Mouse (Mus musculus) liver, postnatal 0 days (tissue): ENCODE data around the gene Dact3. TPM values are rescaled to one million over a fixed set of nuclear protein-coding genes. Genes with fewer than 3 reads are reported as not detected.
A peak's percentile ranks its signal among the peaks of the same experiment; 100 is the strongest.

ENCODE experiments used
- ATAC-seq: fragments of 200-750 bp; cut with Nextera tagmentation; 2 replicates; pipeline ENCODE4 v1.8.0; 2017; ENCODE audit warnings: mild to moderate bottlenecking, moderate library complexity
- DNase-seq: peaks from one replicate; pipeline ENCODE4 v3.0.0-alpha.2; 2016
- H3K27ac ChIP-seq: fragments of 300-500 bp; sonication (generic); 2 replicates; pipeline ENCODE4 v1.5.1; 2014; ENCODE audit warnings: antibody characterized with exemption, moderate library complexity, mild to moderate bottlenecking, low read depth
- H3K27me3 ChIP-seq: fragments of 300-500 bp; sonication (generic); 2 replicates; pipeline ENCODE4 v1.6.1; 2014; ENCODE audit warnings: low read length, control low read depth, mixed read lengths; ENCODE audit not compliant: insufficient read depth
- H3K36me3 ChIP-seq: fragments of 300-500 bp; sonication (generic); replicated peaks from 2 replicates; pipeline ENCODE4 v1.6.1; 2014; ENCODE audit warnings: mild to moderate bottlenecking, control low read depth, low read length, moderate library complexity, mixed read lengths; ENCODE audit not compliant: insufficient read depth
- H3K4me1 ChIP-seq: fragments of 300-500 bp; sonication (generic); 2 replicates; pipeline ENCODE4 v1.6.1; 2014; ENCODE audit warnings: antibody characterized with exemption, mild to moderate bottlenecking, control low read depth; ENCODE audit not compliant: insufficient read depth
- H3K4me2 ChIP-seq: fragments of 300-500 bp; sonication (generic); 2 replicates; pipeline ENCODE4 v1.6.1; 2014; ENCODE audit warnings: low read depth, mild to moderate bottlenecking, low read length, moderate library complexity, mixed read lengths
- H3K4me3 ChIP-seq: fragments of 300-500 bp; sonication (generic); 2 replicates; pipeline ENCODE4 v1.5.1; 2014; ENCODE audit warnings: low read depth, low read length
- H3K9ac ChIP-seq: fragments of 300-500 bp; sonication (generic); replicated peaks from 2 replicates; pipeline ENCODE4 v1.6.1; 2014; ENCODE audit warnings: mild to moderate bottlenecking, moderate library complexity
- H3K9me3 ChIP-seq: fragments of 300-500 bp; sonication (generic); 2 replicates; pipeline ENCODE4 v1.6.1; 2016; ENCODE audit warnings: mild to moderate bottlenecking, control low read depth, low read length, mixed read lengths
- CTCF ChIP-seq: sonication (generic); IDR thresholded peaks from 2 replicates; pipeline ENCODE4 v1.5.1; 2016; ENCODE audit warnings: antibody characterized with exemption, low read depth
- EP300 ChIP-seq: IDR thresholded peaks from 2 replicates; pipeline ENCODE4 v1.6.1; 2016; ENCODE audit warnings: antibody characterized with exemption, low read depth, mild to moderate bottlenecking
- WGBS: fragments of 180-500 bp; shearing (Covaris S2); extraction: QIAGEN DNeasy Blood & Tissue Kit; methylation state at CpG from one replicate; pipeline ENCODE4 v1.1.7; 2014; ENCODE audit not compliant: insufficient replicate concordance; 5-methylcytosine and 5-hydroxymethylcytosine counted together
- polyA plus RNA-seq: library from polyadenylated mRNA; unstranded; fragments of >200 nt; fragmentation: Nextera tagmentation; extraction: Ambion mirVana; gene quantifications from 2 replicates; pipeline ENCODE4 v1.2.1, GENCODE M21; 2015

Dact3 gene
- polyA plus RNA-seq, 1 experiment from 2014 or later: 0.09 TPM

DNA sequence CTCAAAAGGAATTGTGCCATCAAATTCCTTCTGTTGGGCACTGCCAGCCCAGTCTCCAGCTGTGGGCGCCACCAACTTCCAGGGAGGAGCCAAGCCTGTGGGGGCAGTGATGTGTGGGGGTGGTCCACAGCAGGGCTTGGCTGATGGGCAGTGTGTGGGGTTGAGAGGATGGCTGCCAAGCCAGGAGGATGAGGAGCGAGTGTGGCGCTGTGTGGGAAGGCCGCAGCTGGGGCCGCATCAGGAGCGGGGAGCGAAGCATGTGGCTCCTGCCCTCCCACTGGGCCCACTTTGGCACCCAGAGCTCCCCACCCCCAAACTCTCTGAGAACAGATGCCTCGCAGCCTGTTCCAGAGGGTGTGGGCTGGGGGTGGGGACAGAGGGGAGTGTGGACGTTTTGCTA, 42.9 kb downstream of the Dact3 start:
- Histone ChIP-seq H3K27ac (no peak overlapping the region), H3K9ac (no peak overlapping the region), H3K4me1 (peaks cover 31% of the 10 kb centered on the region), H3K36me3 (peaks cover 64% of the 10 kb centered on the region), H3K27me3 (no peaks in the 10 kb centered on the region), H3K4me3 (no peak overlapping the region), H3K4me2 (no peak overlapping the region), H3K9me3 (no peaks in the 10 kb centered on the region)
- no peak for DNase-seq
- 86% methylated on average over 9 of the region's 9 CpGs for WGBS
- no peak for TF ChIP-seq CTCF
- no peak for TF ChIP-seq EP300
- ATAC-seq: no peak

DNA sequence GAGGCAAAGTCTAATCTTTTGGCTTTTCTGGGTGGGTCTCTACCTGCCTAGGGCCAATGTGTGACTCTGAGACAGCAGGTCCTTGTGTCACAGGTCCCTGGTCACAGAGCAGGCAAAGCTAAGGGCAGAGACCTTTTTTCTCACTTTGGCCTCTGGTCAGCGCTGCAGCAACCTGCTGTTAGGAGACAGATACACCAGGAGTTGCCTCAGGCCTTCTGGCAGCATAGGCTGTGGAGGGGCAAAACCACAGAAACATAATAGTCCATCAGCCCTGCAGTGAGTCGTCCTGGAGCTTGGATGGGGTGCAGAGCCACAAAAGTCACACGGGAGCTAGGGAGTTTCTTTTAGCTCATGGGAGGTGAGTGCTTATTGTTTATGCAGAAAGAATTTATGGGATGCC, 43.6 kb downstream of the Dact3 start:
- no peak overlapping the region for H3K4me3 ChIP-seq
- no peak overlapping the region for H3K9ac ChIP-seq
- DNase-seq (no peak), ATAC-seq (no peak)
- peaks cover 31% of the 10 kb centered on the region for H3K4me1 ChIP-seq
- no peak overlapping the region for H3K27ac ChIP-seq
- peaks cover 64% of the 10 kb centered on the region for H3K36me3 ChIP-seq
- no peak overlapping the region for H3K4me2 ChIP-seq
- H3K27me3 ChIP-seq: no peaks in the 10 kb centered on the region
- WGBS: 91% methylated on average over 3 of the region's 3 CpGs
- no peak for TF ChIP-seq CTCF
- TF ChIP-seq EP300: no peak
- no peaks in the 10 kb centered on the region for H3K9me3 ChIP-seq

DNA sequence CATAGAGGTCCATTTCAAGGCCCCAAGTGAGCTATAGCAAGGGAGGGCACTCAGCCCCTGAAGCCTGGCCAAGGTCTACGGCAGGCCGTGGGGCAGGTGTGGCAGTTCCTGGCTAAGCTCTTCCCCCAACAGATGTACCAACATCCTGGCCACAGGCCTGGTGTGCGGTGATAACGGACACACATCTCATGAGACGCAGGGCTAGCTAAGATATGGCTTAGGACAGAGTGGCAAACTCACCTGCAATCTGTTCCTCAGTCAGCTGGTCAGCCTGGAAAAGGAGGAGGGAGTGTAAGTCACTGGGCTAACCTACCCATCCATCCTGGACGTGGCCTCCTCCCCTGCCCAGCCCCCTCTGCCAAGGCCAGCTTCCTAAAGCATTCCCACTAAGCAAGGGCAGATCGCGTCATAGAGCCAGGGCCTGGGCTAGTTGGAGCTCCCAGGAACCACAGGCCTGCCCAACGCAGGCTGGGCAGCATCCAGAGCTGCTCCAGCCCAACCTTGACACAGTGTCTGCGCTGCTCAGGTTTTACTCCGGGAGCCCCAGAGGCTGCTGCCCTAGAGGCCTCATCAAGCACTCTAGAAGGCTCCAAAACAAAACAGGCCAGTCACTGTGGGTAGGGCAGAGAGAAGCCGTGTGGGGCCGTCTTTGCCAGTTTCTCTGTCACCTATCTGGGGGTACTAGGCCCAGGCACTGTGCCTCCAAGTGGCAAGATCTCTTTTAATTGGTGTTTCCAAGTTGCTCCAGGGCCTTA, 44.5 kb downstream of the Dact3 start:
- no peak for ATAC-seq
- Histone ChIP-seq H3K4me1 (peaks cover 31% of the 10 kb centered on the region), H3K9ac (no peak overlapping the region), H3K36me3 (peaks cover 58% of the 10 kb centered on the region), H3K27ac (peak overlapping the region; percentile 45; the same call in 1 of the 2 replicates), H3K4me3 (no peak overlapping the region), H3K4me2 (peak overlapping the region; percentile 18; the same call in 1 of the 2 replicates), H3K9me3 (no peaks in the 10 kb centered on the region), H3K27me3 (no peaks in the 10 kb centered on the region)
- DNase-seq: peak; percentile 52
- WGBS: 64% methylated on average over 13 of the region's 13 CpGs
- TF ChIP-seq EP300: peak; percentile 80
- no peak for TF ChIP-seq CTCF

DNA sequence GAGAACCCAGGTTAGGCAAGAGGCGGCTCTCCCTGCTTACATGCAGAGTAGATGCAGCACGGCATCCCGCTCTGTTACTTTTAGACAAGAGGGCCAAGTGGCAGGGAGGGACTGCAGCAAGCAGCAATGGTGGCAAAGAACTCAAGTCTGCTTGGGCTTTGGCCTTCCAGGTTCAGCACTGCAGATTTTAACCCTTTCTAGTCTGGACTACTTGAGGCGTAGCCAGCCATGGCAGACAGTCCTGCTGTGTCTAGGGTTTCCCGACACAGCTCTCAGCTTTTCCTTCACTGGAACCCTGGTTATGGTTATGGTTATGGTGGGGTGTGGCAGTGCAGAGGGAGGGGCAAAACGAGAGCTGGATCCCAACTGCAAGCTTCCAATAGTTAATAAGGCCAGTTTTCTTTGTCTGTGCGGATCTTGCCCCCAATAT, 45.0 kb downstream of the Dact3 start:
- H3K4me1 ChIP-seq: peaks cover 34% of the 10 kb centered on the region
- DNase-seq: no peak
- no peak overlapping the region for H3K9ac ChIP-seq
- H3K4me2 ChIP-seq: no peak overlapping the region
- H3K9me3 ChIP-seq: no peaks in the 10 kb centered on the region
- no peak for TF ChIP-seq EP300
- TF ChIP-seq CTCF: no peak
- H3K4me3 ChIP-seq: no peak overlapping the region
- H3K36me3 ChIP-seq: peaks cover 53% of the 10 kb centered on the region
- WGBS: 86% methylated on average over 7 of the region's 7 CpGs
- no peak for ATAC-seq
- H3K27me3 ChIP-seq: no peaks in the 10 kb centered on the region
- H3K27ac ChIP-seq: no peak overlapping the region

DNA sequence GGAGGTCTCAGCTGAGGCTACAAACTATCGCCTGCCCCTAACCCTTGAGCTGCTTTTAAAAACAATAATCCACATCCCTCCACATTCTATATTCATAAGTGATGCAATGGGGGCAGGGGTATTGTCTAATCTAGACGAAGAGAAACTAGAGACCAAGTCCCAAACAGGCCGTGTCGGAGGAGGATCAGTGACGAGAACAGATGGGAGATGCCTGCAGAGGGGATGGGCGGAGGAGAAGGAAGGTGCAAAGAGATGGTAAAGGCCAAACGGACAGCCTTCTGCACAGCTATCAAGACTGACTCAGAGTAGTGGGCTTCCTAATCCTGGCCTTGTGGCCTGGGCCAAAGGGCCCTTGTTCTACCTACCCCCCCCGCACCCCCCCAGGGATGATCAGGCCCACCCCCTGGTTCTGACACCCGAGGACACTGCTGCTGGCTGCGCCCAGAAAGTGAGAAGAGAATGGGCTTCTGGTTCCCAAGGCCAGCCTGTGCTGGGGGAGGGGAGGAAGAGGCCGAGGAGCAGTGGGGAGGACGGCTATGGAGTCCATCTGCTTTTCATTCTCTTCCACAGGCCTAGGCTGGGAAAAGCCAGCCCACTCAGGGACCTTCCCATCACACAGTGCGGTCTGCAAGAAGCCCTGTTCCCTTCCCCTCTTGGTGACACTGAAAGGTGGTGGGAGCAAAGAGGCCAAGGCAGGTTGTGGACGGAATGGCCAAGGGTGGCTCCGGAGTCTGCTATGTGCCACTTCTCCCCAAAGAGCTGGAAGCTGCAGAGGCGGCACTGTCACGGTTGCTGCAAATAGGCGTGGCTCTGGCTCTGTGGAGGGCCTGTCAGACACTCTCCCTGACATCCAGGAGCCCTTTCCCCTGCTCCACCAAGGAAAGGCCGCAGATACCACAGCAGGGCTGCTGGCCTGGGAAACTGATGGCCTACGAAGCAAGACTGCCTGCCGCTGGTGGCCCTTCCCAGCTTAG, 46.0 kb downstream of the Dact3 start:
- 71% methylated on average over 21 of the region's 21 CpGs for WGBS
- Histone ChIP-seq H3K27ac (0 out of 2 replicates have a peak overlapping the region, but pooled peaks have one; percentile 92), H3K9ac (peak overlapping the region; percentile 94), H3K4me3 (peak overlapping the region; percentile 94; the same call in 1 of the 2 replicates), H3K9me3 (no peaks in the 10 kb centered on the region), H3K27me3 (no peaks in the 10 kb centered on the region), H3K36me3 (peaks cover 45% of the 10 kb centered on the region), H3K4me1 (peaks cover 34% of the 10 kb centered on the region), H3K4me2 (peak overlapping the region; percentile 99)
- no peak for ATAC-seq
- TF ChIP-seq CTCF (no peak), EP300 (no peak)
- no peak for DNase-seq

DNA sequence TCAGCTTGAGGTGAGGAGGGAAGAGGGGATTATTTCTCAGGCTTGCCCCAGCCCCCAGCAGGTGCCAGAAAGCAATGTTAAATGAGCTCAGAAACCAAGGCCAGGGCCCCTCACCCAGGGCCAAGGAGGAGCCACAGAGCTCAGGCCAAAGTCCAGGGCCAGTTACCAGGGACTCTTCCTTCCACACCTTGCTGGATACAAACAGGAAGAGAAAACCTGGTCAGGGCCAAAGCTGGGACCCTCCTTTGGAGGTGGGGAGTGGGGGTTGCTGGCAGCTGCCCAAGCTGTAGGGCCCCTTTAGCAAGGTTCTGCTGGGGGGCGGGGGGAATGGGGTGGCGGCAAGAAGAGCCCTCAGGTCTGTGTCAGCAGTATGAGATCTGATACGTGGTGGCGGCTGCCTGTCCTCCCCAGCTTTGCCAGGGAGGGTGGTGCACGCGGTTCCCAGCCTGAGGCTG, 46.8 kb downstream of the Dact3 start:
- TF ChIP-seq CTCF (no peak), EP300 (no peak)
- Histone ChIP-seq H3K9ac (peak overlapping the region; percentile 94), H3K27ac (peak overlapping the region; percentile 92; the same call in 1 of the 2 replicates), H3K27me3 (no peaks in the 10 kb centered on the region), H3K36me3 (peaks cover 37% of the 10 kb centered on the region), H3K4me3 (peak overlapping the region; percentile 94), H3K9me3 (no peaks in the 10 kb centered on the region), H3K4me2 (peak overlapping the region; percentile 99), H3K4me1 (peaks cover 34% of the 10 kb centered on the region)
- 27% methylated on average over 6 of the region's 6 CpGs for WGBS
- DNase-seq: peak; percentile 27
- no peak for ATAC-seq
